Mouse (Mus musculus): Measurements from ENCODE around the gene Foxf2.

DNA sequence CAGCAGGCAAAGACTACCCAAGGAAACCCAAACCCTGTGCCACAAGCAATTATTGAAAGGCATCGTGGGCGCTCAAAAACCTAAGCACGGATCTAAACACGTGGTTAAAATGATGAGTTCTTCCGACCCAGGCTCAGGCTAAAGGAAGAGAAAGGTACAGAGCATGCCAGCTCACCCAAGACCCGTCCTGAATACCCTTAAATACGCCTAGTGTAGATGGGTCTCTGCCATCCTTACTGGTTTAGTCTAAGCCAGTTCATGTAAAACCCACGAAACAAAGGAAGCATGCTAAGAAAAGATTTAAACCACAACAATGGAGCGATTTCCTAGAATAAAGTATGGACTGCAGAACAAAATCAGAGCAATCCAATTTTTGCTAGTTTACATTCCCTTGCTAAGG is 3.9 kb upstream of the Foxf2 start:
- TF ChIP-seq CTCF (IDR thresholded peaks at IDR 0.05; ENCODE audit: low read depth, low read length) (no peak), POLR2A (IDR thresholded peaks at IDR 0.05; ENCODE audit: borderline replicate concordance, low read depth, low read length) (no peak)
